Mouse (Mus musculus) heart, adult 2 months (tissue): Measurements from ENCODE around the gene Rreb1.

ENCODE experiments used
- CTCF ChIP-seq: fragments of 200-600 bp; IDR thresholded peaks from 2 replicates; pipeline ENCODE4 v1.8.1; 2022; ENCODE audit warnings: antibody characterized with exemption, mild to moderate bottlenecking, moderate library complexity
- EP300 ChIP-seq: fragments of 200-500 bp; IDR thresholded peaks from 2 replicates; pipeline ENCODE4 v1.6.1; 2011; ENCODE audit warnings: low read depth, low read length, control low read depth; ENCODE audit not compliant: insufficient read depth
- POLR2A ChIP-seq: fragments of 200-500 bp; IDR thresholded peaks from 2 replicates; pipeline ENCODE4 v1.6.1; 2011; ENCODE audit warnings: mild to moderate bottlenecking, low read depth, low read length, control low read depth; ENCODE audit not compliant: insufficient read depth

GRCm38 (mm10) chr13:37943466-37943865, 165.3 kb downstream of the Rreb1 start:
- TF ChIP-seq CTCF (no peak), POLR2A (no peak), EP300 (no peak)
